Mouse (Mus musculus) 3134 (cell line): Measurements from ENCODE around the gene Npw.

ENCODE experiments used
- DNase-seq: peaks from one replicate; pipeline ENCODE4 v3.0.0-alpha.2; 2011; ENCODE audit warnings: low spot score; ENCODE audit not compliant: insufficient read length; ENCODE audit errors: extremely low read depth

Gene Npw

DNA sequence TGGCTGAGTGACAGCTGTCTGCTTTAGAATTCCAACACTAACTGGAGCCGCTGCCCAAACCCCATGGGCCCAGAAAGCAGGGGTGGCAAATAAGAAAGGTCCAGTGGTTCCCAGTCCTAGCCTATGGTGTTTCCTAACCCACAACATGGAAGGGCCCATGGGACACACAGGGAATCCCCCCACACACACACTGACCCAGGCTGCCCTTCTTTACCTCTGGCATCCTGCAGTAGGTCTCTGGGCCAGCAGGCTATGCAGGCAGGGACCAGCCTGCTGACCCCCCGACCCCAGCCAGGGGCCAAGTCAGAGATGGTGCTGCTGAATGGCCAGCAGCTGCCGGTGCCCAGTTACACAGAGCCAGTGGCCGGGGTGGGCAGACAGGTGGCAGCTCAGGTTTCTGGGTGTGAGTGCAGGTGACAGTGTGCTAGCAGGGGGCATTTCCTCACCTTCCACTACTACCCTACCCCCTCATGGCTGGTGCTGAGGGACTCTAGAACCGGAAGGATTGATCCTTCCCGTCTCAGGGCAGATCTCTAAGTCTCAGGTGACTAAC is 15.4 kb downstream of the Npw start:
- no peak for DNase-seq

DNA sequence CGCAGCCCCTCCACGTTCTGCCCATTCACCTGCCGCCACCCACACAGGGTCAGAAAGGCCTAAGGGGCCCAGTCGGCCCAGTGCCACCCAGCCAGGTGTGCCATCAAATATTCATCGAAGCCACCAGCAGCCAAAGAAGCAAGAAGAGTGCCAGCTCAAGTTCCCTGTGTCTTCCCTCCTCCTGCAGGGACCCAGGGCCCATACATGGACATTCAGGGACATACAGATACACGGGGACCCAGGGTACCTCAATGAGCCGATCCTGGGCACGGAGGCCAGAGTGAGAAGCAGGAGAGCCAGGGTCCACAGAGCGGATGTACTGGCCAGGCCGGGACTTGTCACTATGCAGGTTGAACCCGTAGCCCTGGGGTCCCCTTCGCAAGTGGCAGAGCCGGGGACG is 16.3 kb downstream of the Npw start:
- DNase-seq = no peak

- no peak for DNase-seq
Observed at GRCm38 (mm10) chr17:24640581-24640980, 17.7 kb downstream of the Npw start.

- DNase-seq = no peak
Observed at GRCm38 (mm10) chr17:24640119-24640518, 18.1 kb downstream of the Npw start.

DNA sequence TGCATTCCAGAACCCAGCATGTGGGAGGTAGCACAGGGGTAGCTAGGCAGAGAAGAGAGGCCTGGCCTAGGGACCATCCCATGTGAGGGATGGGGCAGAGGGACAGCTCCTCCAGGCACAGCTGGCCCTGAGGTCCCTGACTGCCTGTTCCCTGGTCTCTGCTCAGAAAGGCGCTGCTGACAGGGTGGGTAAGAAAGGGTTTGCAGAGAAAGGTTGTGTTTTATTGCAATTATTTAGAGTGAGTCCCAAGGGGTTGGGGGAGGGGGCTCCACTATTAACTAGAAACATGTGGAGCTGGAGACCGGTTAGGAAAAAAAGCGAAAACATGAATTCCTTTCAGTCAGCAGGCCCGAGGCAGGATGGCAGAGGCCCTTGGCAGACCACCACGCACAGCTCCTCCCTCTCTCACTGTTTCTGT is 18.7 kb downstream of the Npw start:
- no peak for DNase-seq

- DNase-seq = no peak
Observed at GRCm38 (mm10) chr17:24638840-24639239, 19.4 kb downstream of the Npw start.

GRCm38 (mm10) chr17:24638214-24638613 is 20.0 kb downstream of the Npw start:
- no peak for DNase-seq

DNA sequence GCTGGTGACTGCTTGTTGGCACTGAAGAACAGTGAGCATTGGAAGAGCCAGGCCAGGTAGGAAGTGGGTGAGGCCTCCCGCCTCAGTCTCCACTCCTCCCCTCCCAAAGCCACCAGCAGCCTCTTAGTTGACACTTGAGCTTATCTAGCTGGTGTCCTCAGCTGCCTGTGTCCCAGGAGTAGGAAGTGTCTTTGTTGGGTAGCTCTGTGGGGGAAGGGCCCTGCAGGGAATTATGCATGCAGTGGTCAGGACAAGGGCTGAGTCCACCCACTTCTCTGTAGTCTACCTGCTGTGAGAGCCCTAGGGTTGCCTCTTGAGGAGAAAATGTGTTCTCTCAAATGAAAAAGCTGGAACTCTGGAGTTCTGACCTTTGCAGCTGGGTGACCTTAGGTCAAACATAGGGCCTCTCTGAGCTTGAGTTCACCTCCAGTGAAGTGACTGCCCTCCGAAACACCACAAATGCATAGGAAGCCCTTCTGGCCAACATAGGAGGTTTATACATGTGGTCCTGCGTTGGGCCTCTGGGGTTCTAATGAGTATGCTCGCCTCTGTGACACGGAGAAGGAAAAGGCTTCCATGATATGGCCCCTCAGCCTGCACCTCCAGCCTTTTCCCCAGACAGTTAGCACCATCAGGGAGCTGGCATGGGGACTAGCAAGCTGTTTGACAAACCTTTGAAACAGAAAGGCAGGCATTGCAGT is 21.3 kb downstream of the Npw start:
- no peak for DNase-seq

DNA sequence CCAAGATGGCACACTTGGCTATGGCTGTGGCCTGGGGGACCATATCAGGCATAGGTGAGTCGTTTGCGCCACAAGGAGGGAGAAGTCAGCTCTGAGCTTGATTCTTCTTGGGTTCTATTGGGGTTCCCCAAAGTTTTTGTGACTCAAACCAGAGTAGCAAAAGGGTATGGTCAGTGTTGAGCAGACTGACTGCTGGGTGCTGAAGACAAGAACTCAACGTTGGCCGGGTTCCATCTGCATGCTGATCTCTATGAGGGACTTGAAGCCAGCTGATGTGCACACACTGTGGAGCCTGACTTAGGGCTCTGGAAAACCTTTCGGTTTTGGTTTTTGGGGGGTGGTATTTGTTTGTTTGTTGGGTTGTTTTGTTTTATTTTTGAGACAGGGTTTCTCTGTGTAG is 22.6 kb downstream of the Npw start:
- DNase-seq = no peak

DNA sequence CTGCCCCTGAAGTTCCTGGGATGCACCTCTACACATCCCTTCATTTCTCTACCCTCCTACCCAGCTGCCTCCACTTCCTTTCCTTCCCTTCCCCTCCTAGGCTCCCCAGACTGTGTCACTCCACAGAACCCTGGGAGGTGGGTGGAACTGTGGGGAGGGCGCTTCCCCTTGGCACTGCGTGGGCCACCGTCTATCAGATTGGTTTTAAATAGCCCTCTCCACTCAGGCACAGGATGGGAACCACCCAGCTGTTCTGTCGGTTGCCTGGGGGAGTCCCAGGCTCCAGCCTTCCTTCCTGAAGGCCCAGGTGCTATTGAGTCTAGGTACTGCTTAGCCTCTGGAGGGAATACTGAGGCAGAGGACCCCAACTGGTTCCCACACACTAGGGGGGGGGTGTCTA is 23.2 kb downstream of the Npw start:
- DNase-seq = no peak

DNA sequence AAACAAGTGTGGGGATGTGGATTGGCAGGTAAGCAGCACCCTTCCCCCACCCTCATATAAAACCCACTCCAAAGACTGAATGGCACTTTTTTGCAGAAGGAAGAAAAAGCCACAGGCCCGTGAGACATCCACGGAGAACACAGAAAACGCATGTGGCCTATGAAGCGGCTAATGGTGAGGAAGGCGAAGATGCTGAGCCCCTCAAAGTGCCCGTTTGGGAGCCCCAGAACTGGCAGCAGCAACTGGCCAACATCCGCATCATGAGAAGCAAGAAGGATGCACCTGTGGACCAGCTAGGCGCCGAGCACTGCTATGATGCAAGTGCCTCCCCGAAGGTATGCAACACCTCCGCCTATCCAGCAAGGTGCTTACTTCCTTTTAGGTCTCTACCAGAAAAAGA is 24.4 kb downstream of the Npw start:
- no peak for DNase-seq

DNA sequence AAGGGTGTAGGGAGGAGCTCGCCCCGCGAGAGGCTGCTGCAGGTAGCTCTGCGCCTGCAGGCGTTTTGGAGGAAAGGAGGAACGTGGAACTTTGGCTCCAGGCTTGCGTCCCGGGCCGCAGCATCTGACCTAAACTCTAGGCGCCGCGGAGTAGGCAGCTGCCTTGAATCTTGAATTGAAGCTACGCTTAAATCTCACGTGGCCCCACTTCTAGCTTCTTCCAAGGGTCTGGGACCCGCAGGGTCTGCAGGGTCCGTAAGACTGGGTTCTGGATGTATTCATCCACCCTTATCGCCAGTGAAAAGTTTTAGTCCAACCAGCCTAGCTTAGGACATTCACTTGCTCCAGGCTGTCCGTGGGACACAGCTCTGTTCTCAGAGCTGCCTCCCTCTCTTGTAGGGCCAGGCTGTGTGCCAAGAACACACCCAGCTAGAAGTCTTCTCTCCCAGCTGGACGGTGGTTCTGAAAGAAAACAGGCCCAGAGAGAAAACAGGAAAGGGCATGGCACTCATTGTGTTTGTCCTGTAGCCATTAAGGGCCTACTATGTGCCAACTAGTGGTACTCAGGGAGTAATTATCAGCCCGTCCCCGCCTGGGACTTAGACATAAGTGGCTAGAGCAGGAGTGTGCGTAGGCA is 25.3 kb downstream of the Npw start:
- no peak for DNase-seq

GRCm38 (mm10) chr17:24632167-24632812 is 26.0 kb downstream of the Npw start, which contains the start of the genes Tsc2 and Nthl1:
TSS of gene Tsc2 (minus strand) at chr17:24632630.
TSS of gene Nthl1 (plus strand) at chr17:24632680.
- DNase-seq = peak; percentile 90

- no peak for DNase-seq
Observed at GRCm38 (mm10) chr17:24630072-24630471, 28.2 kb downstream of the Npw start.

DNA sequence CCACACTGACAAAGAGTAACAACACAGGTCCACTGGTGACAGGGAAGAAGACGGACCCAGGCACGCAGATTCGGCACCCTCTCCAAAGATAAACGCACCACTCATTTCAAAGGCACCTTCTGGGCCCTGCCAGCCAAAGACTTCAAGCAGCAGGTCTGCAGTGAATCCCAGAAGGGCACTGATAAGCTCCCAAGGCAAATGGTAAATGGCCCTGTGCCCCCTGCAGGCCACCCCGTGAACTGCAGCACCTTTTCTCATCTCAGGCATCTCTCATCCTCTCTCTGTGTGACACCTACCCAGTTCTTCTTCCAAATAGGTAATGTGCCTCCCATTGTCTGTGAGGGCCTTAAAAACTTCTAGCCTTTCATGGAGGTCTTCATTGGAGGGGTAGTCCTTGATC is 29.6 kb downstream of the Npw start:
- DNase-seq = no peak

- no peak for DNase-seq
Observed at GRCm38 (mm10) chr17:24625472-24625871, 32.8 kb downstream of the Npw start.

DNA sequence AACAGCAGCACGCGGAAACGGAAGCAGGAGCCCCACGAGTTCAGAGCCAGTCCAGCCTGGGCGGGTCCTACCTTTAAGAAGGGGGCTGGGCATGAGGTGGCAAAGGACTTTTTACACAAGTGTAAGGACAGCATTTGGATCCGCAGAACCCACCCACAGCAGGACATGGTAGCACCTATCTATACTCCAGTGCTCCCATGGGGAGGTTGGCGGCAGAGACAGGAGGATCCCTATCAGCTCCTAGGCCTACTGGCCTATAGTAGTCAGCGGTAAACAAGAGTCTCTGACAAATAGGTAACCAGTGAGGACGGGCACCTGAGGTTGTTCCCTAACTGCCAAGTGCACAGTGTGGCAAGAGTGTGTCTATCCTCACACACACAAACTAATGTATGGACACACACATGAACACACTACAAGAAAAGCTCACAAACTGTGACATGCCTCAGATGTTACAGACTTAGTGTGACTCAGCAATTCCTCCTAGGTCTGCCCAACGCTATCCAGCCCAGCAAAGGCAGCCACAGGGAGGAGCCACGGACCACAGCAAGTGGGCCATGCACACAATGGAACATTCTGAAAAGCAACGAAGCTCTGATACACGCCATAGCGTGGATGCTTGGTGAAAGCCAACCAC is 40.6 kb downstream of the Npw start:
- peak; percentile 59 for DNase-seq

GRCm38 (mm10) chr17:24610711-24611110 is 47.5 kb downstream of the Npw start:
- no peak for DNase-seq

DNA sequence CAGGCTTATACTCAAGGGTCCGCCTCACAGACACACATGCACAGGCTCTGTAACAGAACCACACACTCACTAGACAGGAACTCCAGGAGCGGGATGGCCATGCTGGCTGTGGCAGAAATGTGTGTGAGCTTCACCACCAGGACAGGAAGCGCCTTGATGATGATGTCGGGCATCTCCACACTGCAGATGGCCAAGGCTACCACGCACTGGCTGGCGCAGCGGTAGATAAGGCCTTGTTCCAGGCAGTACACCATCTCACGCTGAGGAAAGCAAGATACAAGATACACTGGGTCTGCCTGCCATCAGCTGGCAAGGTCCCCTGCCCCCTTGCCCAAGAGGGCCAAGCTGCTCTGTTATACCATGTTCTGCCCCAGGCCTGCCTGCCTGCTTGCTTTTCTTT is 49.4 kb downstream of the Npw start:
- no peak for DNase-seq

GRCm38 (mm10) chr17:24608370-24608769 is 49.9 kb downstream of the Npw start:
- no peak for DNase-seq
